Mouse (Mus musculus): Measurements from ENCODE around the gene Bri3.

Gene Bri3

GRCm38 (mm10) chr5:144446475-144447225 is 202.4 kb downstream of the Bri3 start:
- peak; percentile 22 for DNase-seq

- DNase-seq: no peak
These were observed 203.0 kb downstream of the Bri3 start for GRCm38 (mm10) chr5:144447226-144447616.

GRCm38 (mm10) chr5:144447975-144448374 is 203.7 kb downstream of the Bri3 start:
- no peak for DNase-seq

- DNase-seq: no peak
These were observed 208.7 kb downstream of the Bri3 start for GRCm38 (mm10) chr5:144452776-144453455.

- peak; percentile 43 for DNase-seq
These were observed 213.5 kb downstream of the Bri3 start for GRCm38 (mm10) chr5:144457623-144458287.

GRCm38 (mm10) chr5:144466987-144467386 is 222.8 kb downstream of the Bri3 start:
- peak; percentile 62 for DNase-seq

GRCm38 (mm10) chr5:144473056-144473455 is 228.8 kb downstream of the Bri3 start:
- DNase-seq: no peak

GRCm38 (mm10) chr5:144479677-144480171 is 235.5 kb downstream of the Bri3 start:
- peak; percentile 58 for DNase-seq

GRCm38 (mm10) chr5:144483659-144484375 is 239.6 kb downstream of the Bri3 start:
- peak; percentile 28 for DNase-seq

- peak; percentile 24 for DNase-seq
These were observed 247.1 kb downstream of the Bri3 start for GRCm38 (mm10) chr5:144491308-144491707.
